Mouse (Mus musculus) right cerebral cortex, postnatal 4 days (tissue): ENCODE results near the gene Wdr92.
"Not testable (repeated sequence)": the region's sequence is repeated elsewhere in the genome, so short reads cannot be mapped to it uniquely, and the experiment has no call there.

Experiments
- DNase-seq: peaks from one replicate; pipeline ENCODE4 v3.0.0-alpha.2; 2022

The Wdr92 gene

DNA sequence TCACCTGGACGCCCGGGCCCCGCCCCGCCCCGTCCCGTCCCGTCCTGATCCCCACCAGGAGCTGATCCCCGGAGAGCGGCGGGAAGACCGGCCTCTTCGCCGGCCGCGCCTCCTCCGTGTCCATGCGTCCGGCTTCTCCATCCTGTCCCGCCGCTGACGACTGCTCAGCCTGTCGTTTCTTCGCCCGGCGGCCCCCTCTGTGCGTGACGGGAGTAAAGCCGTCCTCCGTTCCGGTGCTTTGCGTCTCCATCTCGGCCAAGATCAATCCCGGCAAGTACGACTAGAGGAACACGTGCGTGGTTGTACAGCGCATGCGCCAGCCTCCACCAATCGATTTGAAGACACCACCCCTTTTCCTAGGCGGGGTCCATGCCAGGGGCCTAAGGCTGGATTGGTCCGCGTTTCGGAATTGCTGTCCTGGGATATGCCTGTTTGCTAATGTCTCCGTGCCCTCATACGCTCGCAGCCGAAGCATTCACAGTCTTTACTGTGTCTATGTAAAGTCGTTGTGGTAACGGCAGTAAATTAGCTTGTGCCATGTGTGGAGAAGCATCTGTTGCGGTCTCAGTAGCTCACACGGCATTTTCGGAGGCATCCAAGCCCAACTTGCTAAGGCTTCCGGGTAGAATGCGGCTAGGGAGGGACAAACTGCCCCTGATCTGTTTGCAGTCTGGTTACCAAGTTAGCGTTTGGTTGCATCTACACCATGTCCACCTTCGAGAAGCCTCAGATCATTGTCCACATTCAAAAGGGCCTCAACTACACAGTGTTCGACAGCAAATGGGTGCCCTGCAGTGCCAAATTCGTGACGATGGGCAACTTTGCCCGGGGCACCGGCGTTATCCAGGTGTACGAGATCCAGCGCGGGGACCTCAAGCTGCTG lies 29.6 kb downstream of the Wdr92 start, which contains the start of gene Pno1:
Gene Pno1, minus strand, starts transcription at position 311 of the 883 bp plus-strand sequence.
- peak; percentile 97 for DNase-seq

DNA sequence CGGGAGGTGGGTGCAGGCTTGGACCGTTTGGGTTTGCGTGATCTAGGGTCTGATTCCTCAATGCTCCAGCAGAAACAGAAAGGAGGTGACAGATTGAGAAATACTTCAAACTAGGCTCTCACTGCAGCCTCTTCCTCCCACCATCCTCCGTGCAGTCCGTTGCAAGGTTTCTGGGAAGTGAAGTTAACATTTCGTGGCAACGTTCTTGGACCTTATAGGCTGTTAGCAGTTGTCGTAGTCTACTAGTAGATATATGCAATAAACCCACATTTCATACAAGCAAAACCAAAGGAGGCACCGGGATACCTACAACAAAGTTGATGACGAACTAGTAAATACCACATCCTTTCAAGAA lies 30.2 kb downstream of the Wdr92 start:
- DNase-seq, result no peak

DNA sequence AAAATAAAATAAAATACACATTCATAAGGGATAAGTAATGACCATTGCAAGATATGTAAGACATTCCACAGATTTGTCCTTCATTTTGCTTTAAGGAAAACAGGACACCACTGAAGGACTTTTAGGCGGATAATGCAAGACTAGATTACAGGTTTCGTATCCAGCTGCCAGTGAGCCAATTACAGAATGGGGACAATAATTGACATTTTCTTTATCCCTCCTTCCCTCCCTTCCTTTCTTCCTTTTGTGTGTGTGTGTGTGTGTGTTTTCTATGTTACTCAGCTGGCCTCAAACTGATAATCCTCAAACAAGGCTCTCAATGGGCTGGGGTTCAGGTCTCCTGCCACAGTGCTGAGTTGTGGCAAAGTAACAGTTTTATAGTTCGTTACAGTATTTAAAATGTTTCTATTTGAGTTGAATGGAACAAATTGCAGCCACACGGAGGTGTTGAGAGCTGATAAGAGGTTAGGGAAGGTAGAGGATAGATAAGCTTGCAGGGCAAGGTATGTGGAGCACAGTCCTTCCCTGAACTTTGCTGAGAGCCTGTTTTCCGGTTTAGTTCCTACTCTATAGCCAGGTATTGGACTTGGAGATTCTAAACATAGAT lies 31.1 kb downstream of the Wdr92 start:
- DNase-seq, result no peak

- no peak for DNase-seq
Measured at GRCm38 (mm10) chr11:17215475-17215874, 33.6 kb downstream of the Wdr92 start.

DNA sequence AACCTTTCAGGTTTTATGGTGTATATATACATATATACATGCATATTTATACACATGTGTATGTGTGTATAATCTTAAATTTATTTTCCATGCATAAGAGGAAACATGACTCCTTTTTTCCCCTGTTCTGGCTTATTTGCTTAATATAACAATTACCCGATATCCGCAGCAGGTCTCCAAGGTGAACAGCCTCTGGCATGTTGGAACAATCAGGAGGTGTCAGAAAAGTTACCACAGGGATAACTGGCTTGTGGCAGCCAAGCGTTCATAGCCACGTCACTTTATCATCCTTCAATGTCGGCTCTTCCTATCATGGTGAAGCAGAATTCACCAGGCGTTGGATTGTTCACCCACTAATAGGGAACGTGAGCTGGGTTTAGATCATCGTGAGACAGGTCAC lies 39.2 kb downstream of the Wdr92 start:
- no peak for DNase-seq

- DNase-seq, result no peak
Measured at GRCm38 (mm10) chr11:17232792-17233191, 50.9 kb downstream of the Wdr92 start.

DNA sequence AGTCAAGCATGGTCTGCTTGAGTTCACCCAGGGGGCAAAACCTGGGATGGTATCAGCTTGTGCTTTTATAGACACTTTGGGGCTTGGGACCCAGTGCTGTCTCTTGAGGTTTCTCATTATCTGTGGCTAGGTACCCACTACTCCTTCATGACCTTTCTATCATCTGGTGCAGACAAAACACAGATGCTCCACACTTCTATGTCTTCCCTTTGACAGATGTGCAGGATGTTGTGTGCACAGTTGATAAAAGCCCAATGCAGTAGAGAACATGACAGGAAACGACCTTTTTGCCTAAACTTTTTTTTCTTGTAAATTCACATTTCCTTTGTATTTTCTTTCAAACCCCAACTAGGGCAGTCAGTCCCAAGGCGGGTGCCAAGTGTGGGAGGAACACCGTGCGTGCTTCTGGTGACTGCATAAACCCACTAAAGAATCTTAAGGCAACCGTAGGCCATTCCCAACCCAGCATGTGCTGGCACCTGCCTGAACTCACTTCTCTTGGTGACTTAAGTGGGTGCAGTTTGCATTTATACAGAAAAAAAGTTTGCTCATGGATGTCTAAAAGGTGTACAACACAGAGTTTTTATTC lies 54.6 kb downstream of the Wdr92 start:
- DNase-seq, result no peak

GRCm38 (mm10) chr11:17238598-17238997 lies 56.7 kb downstream of the Wdr92 start:
- not testable (repeated sequence) for DNase-seq

GRCm38 (mm10) chr11:17248715-17249114 lies 66.8 kb downstream of the Wdr92 start:
- no peak for DNase-seq

- DNase-seq, result peak; percentile 11
Measured at GRCm38 (mm10) chr11:17256813-17257365, 75.0 kb downstream of the Wdr92 start.

DNA sequence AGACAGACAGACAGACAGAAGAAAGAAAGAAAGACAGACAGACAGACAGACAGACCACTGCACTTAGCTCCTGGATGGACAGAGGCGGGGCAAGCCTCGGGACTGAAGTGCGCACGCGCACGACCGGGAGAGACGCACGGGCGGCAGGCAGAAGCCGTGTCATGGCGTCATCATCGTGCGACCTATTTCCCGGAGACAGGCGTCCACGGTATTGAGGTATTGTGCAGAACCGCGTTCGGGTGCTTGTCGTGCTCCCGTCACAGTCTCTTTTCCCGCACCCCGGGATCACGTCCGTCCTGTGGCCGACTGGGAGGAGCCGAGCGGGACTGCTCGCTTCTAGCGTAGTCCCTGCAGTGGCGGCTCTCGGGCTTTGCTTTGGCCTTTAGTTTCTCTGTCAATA lies 75.5 kb downstream of the Wdr92 start, which contains the start of gene C1d:
Gene C1d, plus strand, starts transcription at position 137 of the 400 bp plus-strand sequence.
- DNase-seq, result peak; percentile 99

GRCm38 (mm10) chr11:17257861-17258260 lies 76.0 kb downstream of the Wdr92 start:
- peak; percentile 19 for DNase-seq

DNA sequence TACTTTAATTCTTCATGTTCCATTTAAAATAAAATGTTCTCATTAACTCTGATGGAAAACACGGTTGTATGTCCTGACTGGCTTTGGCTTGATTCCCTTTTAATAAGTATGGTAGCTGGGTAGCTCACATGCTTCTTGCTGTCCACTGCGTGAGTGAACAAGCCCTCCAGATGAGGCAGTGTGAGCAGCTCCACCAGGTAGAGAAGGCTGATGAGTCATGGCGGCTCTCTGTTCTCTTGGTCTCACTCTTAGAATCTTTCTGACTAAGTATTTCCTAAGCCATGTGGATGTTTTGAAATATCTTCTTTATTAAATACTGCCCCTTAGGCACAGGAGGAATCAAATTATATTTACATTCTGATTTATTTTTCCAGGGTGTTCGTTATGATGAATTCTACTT lies 85.3 kb downstream of the Wdr92 start:
- no peak for DNase-seq

DNA sequence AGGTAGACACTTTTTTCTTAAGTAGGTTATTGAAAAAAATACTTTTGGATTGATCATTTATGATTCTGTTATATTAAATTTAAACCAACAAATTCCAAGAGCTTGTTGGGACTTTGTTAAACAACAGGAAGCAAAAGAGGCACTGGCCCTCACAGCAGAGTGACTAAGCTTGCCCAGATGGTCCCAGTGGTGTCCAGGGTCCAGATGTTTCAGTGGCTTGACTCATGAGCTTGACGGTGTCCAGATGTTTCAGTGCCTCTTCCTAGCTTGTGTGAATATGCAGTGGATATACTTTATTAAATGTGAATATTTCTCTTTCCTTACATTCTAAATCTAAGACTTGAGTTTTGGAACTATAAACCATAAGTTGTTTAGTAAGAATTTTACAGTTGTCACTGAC lies 86.9 kb downstream of the Wdr92 start:
- no peak for DNase-seq

DNA sequence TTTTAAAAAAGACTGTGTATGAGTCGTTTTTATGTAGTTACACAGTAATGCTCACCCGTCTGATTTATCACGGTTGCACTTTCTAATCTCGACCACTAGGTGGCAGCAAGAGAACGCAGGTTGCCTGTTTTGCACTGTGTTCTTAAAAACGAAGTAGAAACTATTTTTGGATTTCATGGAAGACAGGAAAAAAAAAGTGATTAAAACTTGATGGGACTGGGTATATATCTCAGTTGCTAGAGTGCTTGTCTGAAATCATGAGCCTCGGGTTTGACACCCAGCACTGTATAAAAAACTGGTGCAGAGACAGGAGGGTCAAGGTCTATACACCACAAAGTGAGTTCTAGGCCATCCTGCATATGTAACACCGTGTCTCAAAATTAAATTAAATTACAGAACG lies 98.1 kb downstream of the Wdr92 start:
- DNase-seq, result peak; percentile 34
